Mouse (Mus musculus): ENCODE data around the gene Ap5b1. TPM values are rescaled to one million over a fixed set of nuclear protein-coding genes. Genes with fewer than 3 reads are reported as not detected.

Gene Ap5b1
- total RNA-seq, 1 experiment = 6.4 TPM

- H3K9me3 ChIP-seq (ENCODE audit: control insufficient read depth, insufficient read depth, low read depth, low read length) = no peaks in the 10 kb centered on the region
- TF ChIP-seq HCFC1 (IDR thresholded peaks at IDR 0.05; ENCODE audit: borderline replicate concordance, insufficient read depth, low read length) (no peak), CHD2 (IDR thresholded peaks at IDR 0.05; ENCODE audit: low read depth, low read length) (no peak), MAFK (IDR thresholded peaks at IDR 0.05; ENCODE audit: insufficient read depth, low read depth, low read length) (no peak), ZNF384 (IDR thresholded peaks at IDR 0.05; ENCODE audit: low read depth, low read length) (no peak), ZC3H11A (IDR thresholded peaks at IDR 0.05; ENCODE audit: borderline replicate concordance, low read depth, low read length) (no peak)
- H3K27ac ChIP-seq (ENCODE audit: insufficient read depth, low read depth, low read length, poor library complexity, severe bottlenecking) = no peak overlapping the region
- peaks cover 1 to 11% of the 10 kb centered on the region in 2 experiments; a peak in 2 of 4 replicates for H3K4me1 ChIP-seq (ENCODE audit: control insufficient read depth in 2 of 2, insufficient read depth in 2 of 2, low read length in 2 of 2, poor library complexity in 1 of 2)
- in situ Hi-C loops (cut with MboI; ENCODE audit: low sequenced_read_pairs in 2 of 2, unreplicated experiment in 2 of 2) = no loop called here
- peaks cover 20% of the 10 kb centered on the region; the same call in 1 of the 2 replicates for H3K36me3 ChIP-seq (ENCODE audit: control insufficient read depth, insufficient read depth, low read length, poor library complexity, severe bottlenecking)
- no peak overlapping the region for H3K4me3 ChIP-seq (ENCODE audit: insufficient read depth in 1 of 2, low read depth in 1 of 2, low read length in 2 of 2, poor library complexity in 1 of 2, severe bottlenecking in 1 of 2)
- H3K9ac ChIP-seq (ENCODE audit: insufficient read depth, low read depth, low read length, poor library complexity, severe bottlenecking) = no peak overlapping the region
- DNase-seq (ENCODE audit: low read depth, low spot score) = no peak
These were observed 44.1 kb downstream of the Ap5b1 start for GRCm38 (mm10) chr19:5611973-5612372.

- peaks cover 1 to 11% of the 10 kb centered on the region in 2 experiments; a peak in 2 of 4 replicates for H3K4me1 ChIP-seq (ENCODE audit: control insufficient read depth in 2 of 2, insufficient read depth in 2 of 2, low read length in 2 of 2, poor library complexity in 1 of 2)
- H3K4me3 ChIP-seq (ENCODE audit: insufficient read depth in 1 of 2, low read depth in 1 of 2, low read length in 2 of 2, poor library complexity in 1 of 2, severe bottlenecking in 1 of 2) = no peak overlapping the region
- DNase-seq (ENCODE audit: low read depth, low spot score) = no peak
- no peaks in the 10 kb centered on the region for H3K9me3 ChIP-seq (ENCODE audit: control insufficient read depth, insufficient read depth, low read depth, low read length)
- TF ChIP-seq CHD2 (IDR thresholded peaks at IDR 0.05; ENCODE audit: low read depth, low read length) (no peak), ZNF384 (IDR thresholded peaks at IDR 0.05; ENCODE audit: low read depth, low read length) (no peak), ZC3H11A (IDR thresholded peaks at IDR 0.05; ENCODE audit: borderline replicate concordance, low read depth, low read length) (no peak), HCFC1 (IDR thresholded peaks at IDR 0.05; ENCODE audit: borderline replicate concordance, insufficient read depth, low read length) (no peak), MAFK (IDR thresholded peaks at IDR 0.05; ENCODE audit: insufficient read depth, low read depth, low read length) (no peak)
- no peak overlapping the region for H3K27ac ChIP-seq (ENCODE audit: insufficient read depth, low read depth, low read length, poor library complexity, severe bottlenecking)
- peaks cover 11% of the 10 kb centered on the region; the same call in 1 of the 2 replicates for H3K36me3 ChIP-seq (ENCODE audit: control insufficient read depth, insufficient read depth, low read length, poor library complexity, severe bottlenecking)
- in situ Hi-C loops (cut with MboI; ENCODE audit: low sequenced_read_pairs in 2 of 2, unreplicated experiment in 2 of 2) = no loop called here
- no peak overlapping the region for H3K9ac ChIP-seq (ENCODE audit: insufficient read depth, low read depth, low read length, poor library complexity, severe bottlenecking)
These were observed 45.1 kb downstream of the Ap5b1 start for GRCm38 (mm10) chr19:5612762-5613411.

- TF ChIP-seq CHD2 (IDR thresholded peaks at IDR 0.05; ENCODE audit: low read depth, low read length) = no peak
- H3K27ac ChIP-seq (ENCODE audit: insufficient read depth, low read depth, low read length, poor library complexity, severe bottlenecking) = no peak overlapping the region
- in situ Hi-C loops (cut with MboI; ENCODE audit: low sequenced_read_pairs in 2 of 2, unreplicated experiment in 2 of 2) = no loop called here
- no peaks in the 10 kb centered on the region for H3K36me3 ChIP-seq (ENCODE audit: control insufficient read depth, insufficient read depth, low read length, poor library complexity, severe bottlenecking)
- H3K9me3 ChIP-seq (ENCODE audit: control insufficient read depth, insufficient read depth, low read depth, low read length) = no peaks in the 10 kb centered on the region
- peaks cover 1 to 8% of the 10 kb centered on the region in 2 experiments; a peak in 2 of 4 replicates for H3K4me1 ChIP-seq (ENCODE audit: control insufficient read depth in 2 of 2, insufficient read depth in 2 of 2, low read length in 2 of 2, poor library complexity in 1 of 2)
- no peak overlapping the region for H3K4me3 ChIP-seq (ENCODE audit: insufficient read depth in 1 of 2, low read depth in 1 of 2, low read length in 2 of 2, poor library complexity in 1 of 2, severe bottlenecking in 1 of 2)
- no peak for DNase-seq (ENCODE audit: low read depth, low spot score)
- no peak overlapping the region for H3K9ac ChIP-seq (ENCODE audit: insufficient read depth, low read depth, low read length, poor library complexity, severe bottlenecking)
These were observed 47.1 kb downstream of the Ap5b1 start for GRCm38 (mm10) chr19:5614953-5615352.

GRCm38 (mm10) chr19:5620007-5620406, 52.2 kb downstream of the Ap5b1 start:
- no peak overlapping the region for H3K27ac ChIP-seq (ENCODE audit: insufficient read depth, low read depth, low read length, poor library complexity, severe bottlenecking)
- in situ Hi-C loops (cut with MboI; ENCODE audit: low sequenced_read_pairs in 2 of 2, unreplicated experiment in 2 of 2) = no loop called here
- DNase-seq (ENCODE audit: low read depth, low spot score) = no peak
- H3K4me1 ChIP-seq (ENCODE audit: control insufficient read depth in 2 of 2, insufficient read depth in 2 of 2, low read length in 2 of 2, poor library complexity in 1 of 2) = peaks cover 0 to 5% of the 10 kb centered on the region in 2 experiments; a peak in 1 of 4 replicates
- TF ChIP-seq CHD2 (IDR thresholded peaks at IDR 0.05; ENCODE audit: low read depth, low read length) = no peak
- no peak for TF ChIP-seq HCFC1 (IDR thresholded peaks at IDR 0.05; ENCODE audit: borderline replicate concordance, insufficient read depth, low read length)
- no peak for TF ChIP-seq ZC3H11A (IDR thresholded peaks at IDR 0.05; ENCODE audit: borderline replicate concordance, low read depth, low read length)
- no peak for TF ChIP-seq ZNF384 (IDR thresholded peaks at IDR 0.05; ENCODE audit: low read depth, low read length)
- TF ChIP-seq MAFK (IDR thresholded peaks at IDR 0.05; ENCODE audit: insufficient read depth, low read depth, low read length) = no peak
- no peaks in the 10 kb centered on the region for H3K36me3 ChIP-seq (ENCODE audit: control insufficient read depth, insufficient read depth, low read length, poor library complexity, severe bottlenecking)
- no peak overlapping the region for H3K9ac ChIP-seq (ENCODE audit: insufficient read depth, low read depth, low read length, poor library complexity, severe bottlenecking)
- no peaks in the 10 kb centered on the region for H3K9me3 ChIP-seq (ENCODE audit: control insufficient read depth, insufficient read depth, low read depth, low read length)
- no peak overlapping the region for H3K4me3 ChIP-seq (ENCODE audit: insufficient read depth in 1 of 2, low read depth in 1 of 2, low read length in 2 of 2, poor library complexity in 1 of 2, severe bottlenecking in 1 of 2)

Other genes with a start within 250 kb of the Ap5b1 start
- not detected in 2 replicates for gene Catsper1, start 232.3 kb upstream of the Ap5b1 start, total RNA-seq (2012; rRNA removed)
- gene Cst6, start 218.5 kb upstream of the Ap5b1 start, total RNA-seq (2012; rRNA removed) = 1.1 and 2.1 TPM in 2 replicates
- gene Eif1ad, start 201.3 kb upstream of the Ap5b1 start, total RNA-seq (2012; rRNA removed) = 101 and 127 TPM in 2 replicates
- gene Banf1, start 200.9 kb upstream of the Ap5b1 start, total RNA-seq (2012; rRNA removed) = 213 and 281 TPM in 2 replicates
- gene Sart1, start 179.3 kb upstream of the Ap5b1 start, total RNA-seq (2012; rRNA removed) = 111 and 118 TPM in 2 replicates
- 1.5 and 2.7 TPM in 2 replicates for gene Tsga10ip, start 165.5 kb upstream of the Ap5b1 start, total RNA-seq (2012; rRNA removed)
- 121 and 124 TPM in 2 replicates for gene Drap1, start 143.0 kb upstream of the Ap5b1 start, total RNA-seq (2012; rRNA removed)
- gene AI837181, start 142.9 kb upstream of the Ap5b1 start, total RNA-seq (2012; rRNA removed) = 13.8 and 13.9 TPM in 2 replicates
- gene Fosl1, start 120.5 kb upstream of the Ap5b1 start, total RNA-seq (2012; rRNA removed) = 1.0 and 3.0 TPM in 2 replicates
- 4.9 and 5.4 TPM in 2 replicates for gene Ccdc85b, start 110.1 kb upstream of the Ap5b1 start, total RNA-seq (2012; rRNA removed)
- gene Fibp, start 107.4 kb upstream of the Ap5b1 start, total RNA-seq (2012; rRNA removed) = 52.4 and 62.0 TPM in 2 replicates
- gene Ctsw, start 99.5 kb upstream of the Ap5b1 start, total RNA-seq (2012; rRNA removed) = 4.5 and 11.7 TPM in 2 replicates
- 18.0 and 23.9 TPM in 2 replicates for gene Efemp2, start 94.1 kb upstream of the Ap5b1 start, total RNA-seq (2012; rRNA removed)
- gene Mus81, start 79.6 kb upstream of the Ap5b1 start, total RNA-seq (2012; rRNA removed) = 31.3 and 36.4 TPM in 2 replicates
- 775 and 955 TPM in 2 replicates for gene Cfl1, start 77.6 kb upstream of the Ap5b1 start, total RNA-seq (2012; rRNA removed)
- 1.7 and 1.8 TPM in 2 replicates for gene 1700020D05Rik, start 64.2 kb upstream of the Ap5b1 start, total RNA-seq (2012; rRNA removed)
- gene Snx32, start 57.5 kb upstream of the Ap5b1 start, total RNA-seq (2012; rRNA removed) = 3.3 and 5.0 TPM in 2 replicates
- gene Ovol1, start 7.4 kb upstream of the Ap5b1 start, total RNA-seq (2012; rRNA removed) = 0.58 and 1.1 TPM in 2 replicates
- gene Rnaseh2c, start 33.8 kb downstream of the Ap5b1 start, total RNA-seq (2012; rRNA removed) = 87.9 and 99.5 TPM in 2 replicates
- gene Kat5, start 42.2 kb downstream of the Ap5b1 start, total RNA-seq (2012; rRNA removed) = 52.2 and 75.6 TPM in 2 replicates
- 9.7 and 12.1 TPM in 2 replicates for gene Rela, start 69.5 kb downstream of the Ap5b1 start, total RNA-seq (2012; rRNA removed)
- gene Sipa1, start 95.7 kb downstream of the Ap5b1 start, total RNA-seq (2012; rRNA removed) = 10.5 and 14.5 TPM in 2 replicates
- 15.0 and 19.3 TPM in 2 replicates for gene Map3k11, start 120.7 kb downstream of the Ap5b1 start, total RNA-seq (2012; rRNA removed)
- gene Pcnx3, start 120.9 kb downstream of the Ap5b1 start, total RNA-seq (2012; rRNA removed) = 63.9 and 98.9 TPM in 2 replicates
- gene Kcnk7, start 136.3 kb downstream of the Ap5b1 start, total RNA-seq (2012; rRNA removed) = 0.63 and 0.67 TPM in 2 replicates
- gene Ehbp1l1, start 158.3 kb downstream of the Ap5b1 start, total RNA-seq (2012; rRNA removed) = 9.0 and 16.4 TPM in 2 replicates
- 12.3 and 16.4 TPM in 2 replicates for gene Fam89b, start 161.6 kb downstream of the Ap5b1 start, total RNA-seq (2012; rRNA removed)
- gene Ltbp3, start 172.9 kb downstream of the Ap5b1 start, total RNA-seq (2012; rRNA removed) = 7.0 and 7.8 TPM in 2 replicates
- gene Scyl1, start 203.4 kb downstream of the Ap5b1 start, total RNA-seq (2012; rRNA removed) = 55.6 and 80.8 TPM in 2 replicates

Measured in ES-E14 (cell line).